In the genomic region with DNA sequence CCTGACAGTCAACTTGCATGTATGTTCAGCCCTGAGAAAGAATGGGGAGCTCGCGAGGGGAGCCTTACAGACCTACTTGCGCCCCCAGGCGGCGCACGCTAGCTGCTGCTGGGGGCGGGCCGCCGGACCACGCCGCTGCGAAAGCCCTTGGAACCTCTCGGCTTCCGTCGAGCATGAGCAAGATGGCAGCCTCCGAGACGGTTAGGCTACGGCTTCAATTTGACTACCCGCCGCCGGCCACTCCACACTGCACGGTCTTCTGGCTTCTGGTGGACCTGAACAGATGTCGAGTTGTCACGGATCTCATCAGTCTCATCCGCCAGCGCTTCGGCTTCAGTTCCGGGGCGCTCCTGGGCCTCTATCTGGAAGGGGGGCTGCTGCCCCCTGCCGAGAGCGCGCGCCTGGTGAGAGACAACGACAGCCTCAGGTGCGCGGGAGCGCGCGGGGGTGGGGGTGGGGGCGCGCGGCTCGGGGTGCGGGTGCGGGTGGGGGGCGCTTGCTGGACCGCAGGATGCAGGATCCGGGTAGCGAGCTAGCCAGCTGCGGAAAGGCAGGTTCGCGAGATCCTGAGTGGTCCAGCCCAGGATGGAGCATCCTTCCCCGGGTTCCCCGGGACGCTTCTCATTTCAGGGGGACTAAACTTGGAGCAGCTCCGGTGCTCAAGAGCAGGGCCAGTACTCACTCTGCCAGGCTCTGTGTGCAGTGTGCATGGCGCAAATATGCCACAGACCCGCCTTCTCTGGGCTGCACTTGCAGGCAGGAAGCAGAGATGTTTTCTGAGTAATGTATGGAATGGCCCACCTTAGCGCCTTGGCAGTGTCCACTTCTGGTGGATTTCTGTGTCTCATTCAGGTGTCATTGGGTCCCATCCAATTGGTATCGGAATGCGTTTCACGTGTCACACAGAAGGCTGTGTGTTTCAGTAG, we compare ENCODE assay signal across 8 mouse cellular contexts. TPM values are rescaled to one million over a fixed set of nuclear protein-coding genes. Genes with fewer than 3 reads are reported as not detected.
A peak's percentile ranks its signal among the peaks of the same experiment; 100 is the strongest.
DNase-seq lines count a peak whose midpoint lies in the region; ATAC-seq and TF ChIP-seq lines count a peak whose summit lies in the region.

No protein-coding gene starts in this region.

- H3K27me3 ChIP-seq in embryonic facial prominence, embryonic 13.5 days: no peaks in the 10 kb centered on the region
- H3K27me3 ChIP-seq in heart, adult 2 months (ENCODE audit: control insufficient read depth, insufficient read depth, low read length): no peaks in the 10 kb centered on the region
- H3K27me3 ChIP-seq in limb, embryonic 13.5 days: no peaks in the 10 kb centered on the region
- H3K27me3 ChIP-seq in midbrain, embryonic 16.5 days (ENCODE audit: control insufficient read depth, insufficient read depth, low read depth, low read length): peaks cover 3% of the 10 kb centered on the region; the same call in 1 of the 2 replicates

- H3K9me3 ChIP-seq in embryonic facial prominence, embryonic 13.5 days: no peaks in the 10 kb centered on the region
- no peaks in the 10 kb centered on the region for H3K9me3 ChIP-seq in limb, embryonic 13.5 days
- H3K9me3 ChIP-seq in midbrain, embryonic 16.5 days (replicated peaks; ENCODE audit: control insufficient read depth, low read length, poor library complexity, severe bottlenecking): no peaks in the 10 kb centered on the region

- TF ChIP-seq EP300 in heart, adult 2 months (IDR thresholded peaks at IDR 0.05; ENCODE audit: insufficient read depth, low read depth, low read length): peak; percentile 73; the same call in 1 of the 2 replicates

- intact Hi-C loops in heart, adult 2 months (cut with DNase I): loop anchor here (1.0 kb wide), 1 partner anchor 126 kb away; no protein-coding TSS in a partner anchor

- H3K4me3 ChIP-seq in embryonic facial prominence, embryonic 13.5 days: peak overlapping the region; percentile 68
- peak overlapping the region; percentile 65 for H3K4me3 ChIP-seq in heart, adult 2 months
- H3K4me3 ChIP-seq in limb, embryonic 13.5 days: peak overlapping the region; percentile 63
- H3K4me3 ChIP-seq in midbrain, embryonic 16.5 days (ENCODE audit: low read depth, low read length): peak overlapping the region; percentile 69

- DNase-seq in 3134 (ENCODE audit: extremely low read depth, insufficient read length, low spot score): peak; percentile 98
- peak; percentile 94 to 97 for DNase-seq in adrenal gland, postnatal 36 days
- DNase-seq in heart, adult 2 months: peak; percentile 94 to 95
- peak; percentile 91 to 94 for DNase-seq in kidney, adult 8-10 months
- DNase-seq in spleen, postnatal 10 days (ENCODE audit: low spot score in 2 of 2): peak; percentile 83 to 94

- peak; percentile 47; the same call in 1 of the 2 replicates for TF ChIP-seq POLR2A in heart, adult 2 months (IDR thresholded peaks at IDR 0.05; ENCODE audit: insufficient read depth, low read depth, low read length)

- peaks cover 4% of the 10 kb centered on the region; the same call in 1 of the 2 replicates for H3K79me2 ChIP-seq in heart, adult 2 months (replicated peaks; ENCODE audit: control insufficient read depth, insufficient read depth, low read length)

- H3K9ac ChIP-seq in embryonic facial prominence, embryonic 13.5 days: peak overlapping the region; percentile 81
- H3K9ac ChIP-seq in heart, adult 2 months (ENCODE audit: low read depth, low read length): peak overlapping the region; percentile 61
- H3K9ac ChIP-seq in limb, embryonic 13.5 days: peak overlapping the region; percentile 80
- H3K9ac ChIP-seq in midbrain, embryonic 16.5 days (ENCODE audit: low read depth, low read length): peak overlapping the region; percentile 79

- TF ChIP-seq CTCF in heart, adult 2 months (IDR thresholded peaks at IDR 0.05): peak; percentile 91

- H3K36me3 ChIP-seq in embryonic facial prominence, embryonic 13.5 days: peaks cover 4% of the 10 kb centered on the region; the same call in 1 of the 2 replicates
- no peaks in the 10 kb centered on the region for H3K36me3 ChIP-seq in heart, adult 2 months (ENCODE audit: control insufficient read depth, insufficient read depth, low read length)
- no peaks in the 10 kb centered on the region for H3K36me3 ChIP-seq in limb, embryonic 13.5 days
- no peaks in the 10 kb centered on the region for H3K36me3 ChIP-seq in midbrain, embryonic 16.5 days (ENCODE audit: control insufficient read depth, insufficient read depth, low read length)

- WGBS in embryonic facial prominence, embryonic 13.5 days: under 1% methylated on average over 57 of the region's 62 CpGs
- WGBS in heart, adult 2 months: 1% methylated on average over 62 of the region's 62 CpGs
- WGBS in limb, embryonic 13.5 days: 2% methylated on average over 61 of the region's 62 CpGs
- 2% methylated on average over 59 of the region's 62 CpGs for WGBS in midbrain, embryonic 16.5 days

- ATAC-seq in embryonic facial prominence, embryonic 13.5 days (ENCODE audit: insufficient number of reproducible peaks, insufficient read depth, low FRiP score, low TSS enrichment, low read depth): peak; percentile 63
- peak; percentile 88 for ATAC-seq in limb, embryonic 13.5 days (ENCODE audit: low FRiP score, low read depth)
- ATAC-seq in midbrain, embryonic 16.5 days: peak; percentile 88

- H3K4me2 ChIP-seq in embryonic facial prominence, embryonic 13.5 days: peak overlapping the region; percentile 82
- H3K4me2 ChIP-seq in limb, embryonic 13.5 days (replicated peaks): peak overlapping the region; percentile 84
- peak overlapping the region; percentile 73 for H3K4me2 ChIP-seq in midbrain, embryonic 16.5 days (ENCODE audit: low read length)

- H3K27ac ChIP-seq in embryonic facial prominence, embryonic 13.5 days: peak overlapping the region; percentile 93
- H3K27ac ChIP-seq in heart, adult 2 months: peak overlapping the region; percentile 77
- H3K27ac ChIP-seq in limb, embryonic 13.5 days: peak overlapping the region; percentile 88
- H3K27ac ChIP-seq in midbrain, embryonic 16.5 days (ENCODE audit: low read length): peak overlapping the region; percentile 95

- H3K4me1 ChIP-seq in embryonic facial prominence, embryonic 13.5 days: peaks cover 12% of the 10 kb centered on the region
- peaks cover 4% of the 10 kb centered on the region for H3K4me1 ChIP-seq in heart, adult 2 months (ENCODE audit: control insufficient read depth, insufficient read depth, low read length)
- peaks cover 18% of the 10 kb centered on the region for H3K4me1 ChIP-seq in limb, embryonic 13.5 days
- peaks cover 15% of the 10 kb centered on the region for H3K4me1 ChIP-seq in midbrain, embryonic 16.5 days (ENCODE audit: control insufficient read depth, insufficient read depth, low read length)

RNA-seq across cellular contexts. Expression of a gene that starts 4.0 kb away (rescaled TPM):
- total RNA-seq in adrenal gland, postnatal 36 days (2021): 10 to 100 TPM; 10.2 to 10.7 TPM
- 21.4 and 22.4 TPM in 2 replicates for polyA plus RNA-seq in embryonic facial prominence, embryonic 13.5 days (2015; fragmentation: Nextera tagmentation; extraction: Ambion mirVana)
- 1 to 10 TPM; 4.8 TPM for total RNA-seq in heart, adult 2 months (2021)
- polyA plus RNA-seq in heart, adult 2 months (2012; rRNA removed): 2.8 and 4.7 TPM in 2 replicates
- polyA plus RNA-seq in limb, embryonic 13.5 days (2015; fragmentation: Nextera tagmentation; extraction: Ambion mirVana): 22.6 and 24.1 TPM in 2 replicates
- 30.4 and 31.0 TPM in 2 replicates for polyA plus RNA-seq in midbrain, embryonic 16.5 days (2015; fragmentation: Nextera tagmentation; extraction: Ambion mirVana)

RNA-seq across cellular contexts. Expression of a gene that starts 7.3 kb away (rescaled TPM):
- total RNA-seq in adrenal gland, postnatal 36 days (2021): not detected
- polyA plus RNA-seq in embryonic facial prominence, embryonic 13.5 days (2015; fragmentation: Nextera tagmentation; extraction: Ambion mirVana): not detected in 2 replicates
- not detected for total RNA-seq in heart, adult 2 months (2021)
- 0.56 TPM in 1 of 2 replicates, not detected in the other for polyA plus RNA-seq in heart, adult 2 months (2012; rRNA removed)
- not detected in 2 replicates for polyA plus RNA-seq in limb, embryonic 13.5 days (2015; fragmentation: Nextera tagmentation; extraction: Ambion mirVana)
- polyA plus RNA-seq in midbrain, embryonic 16.5 days (2015; fragmentation: Nextera tagmentation; extraction: Ambion mirVana): not detected in 2 replicates

RNA-seq across cellular contexts. Expression of a gene that starts 18.8 kb away (rescaled TPM):
- 100 to 1,000 TPM; 178 to 288 TPM for total RNA-seq in adrenal gland, postnatal 36 days (2021)
- polyA plus RNA-seq in embryonic facial prominence, embryonic 13.5 days (2015; fragmentation: Nextera tagmentation; extraction: Ambion mirVana): 80.5 and 81.3 TPM in 2 replicates
- total RNA-seq in heart, adult 2 months (2021): 10 to 100 TPM; 15.3 to 16.3 TPM
- 11.1 and 13.5 TPM in 2 replicates for polyA plus RNA-seq in heart, adult 2 months (2012; rRNA removed)
- polyA plus RNA-seq in limb, embryonic 13.5 days (2015; fragmentation: Nextera tagmentation; extraction: Ambion mirVana): 77.2 and 80.8 TPM in 2 replicates
- 31.9 and 37.9 TPM in 2 replicates for polyA plus RNA-seq in midbrain, embryonic 16.5 days (2015; fragmentation: Nextera tagmentation; extraction: Ambion mirVana)

RNA-seq across cellular contexts. Expression of a gene that starts 25.1 kb away (rescaled TPM):
- 100 to 1,000 TPM; 146 to 165 TPM for total RNA-seq in adrenal gland, postnatal 36 days (2021)
- 6.0 and 7.1 TPM in 2 replicates for polyA plus RNA-seq in embryonic facial prominence, embryonic 13.5 days (2015; fragmentation: Nextera tagmentation; extraction: Ambion mirVana)
- total RNA-seq in heart, adult 2 months (2021): 10 to 100 TPM; 17.7 to 24.3 TPM
- polyA plus RNA-seq in heart, adult 2 months (2012; rRNA removed): 13.6 and 14.1 TPM in 2 replicates
- polyA plus RNA-seq in limb, embryonic 13.5 days (2015; fragmentation: Nextera tagmentation; extraction: Ambion mirVana): 5.4 and 6.7 TPM in 2 replicates
- 3.5 and 3.8 TPM in 2 replicates for polyA plus RNA-seq in midbrain, embryonic 16.5 days (2015; fragmentation: Nextera tagmentation; extraction: Ambion mirVana)

Comparison
In these comparisons a context has a peak if more than half of its experiments do, and no peak if none do; other contexts are left out.
1. Peak in every context shown above with its lines: DNase-seq, ATAC-seq, H3K4me3 ChIP-seq and H3K27ac ChIP-seq.